Mouse (Mus musculus) left cerebral cortex, adult 11 months (tissue): ENCODE data around the gene Zbtb17.
A peak's percentile ranks its signal among the peaks of the same experiment; 100 is the strongest.

Source experiments
- DNase-seq: peaks from one replicate; pipeline ENCODE4 v3.0.0; 2022; ENCODE audit warnings: low spot score

The Zbtb17 gene

GRCm38 (mm10) chr4:141444451-141445327, at the start of gene Zbtb17:
Gene Zbtb17, plus strand, starts transcription at chr4:141444654.
- DNase-seq = peak; percentile 78

GRCm38 (mm10) chr4:141394751-141395150, 49.7 kb upstream of the Zbtb17 start:
- DNase-seq = no peak

GRCm38 (mm10) chr4:141397861-141398260, 46.6 kb upstream of the Zbtb17 start:
- no peak for DNase-seq

GRCm38 (mm10) chr4:141398545-141398944, 45.9 kb upstream of the Zbtb17 start, which contains the start of gene Clcnka:
Gene Clcnka, minus strand, starts transcription at chr4:141398724.
- DNase-seq = no peak

GRCm38 (mm10) chr4:141400171-141400570, 44.3 kb upstream of the Zbtb17 start:
- DNase-seq = no peak

GRCm38 (mm10) chr4:141404518-141405313, 39.7 kb upstream of the Zbtb17 start:
- peak; percentile 81 for DNase-seq

GRCm38 (mm10) chr4:141405314-141405622, 39.2 kb upstream of the Zbtb17 start:
- DNase-seq = no peak

GRCm38 (mm10) chr4:141406516-141407299, 37.7 kb upstream of the Zbtb17 start:
- no peak for DNase-seq

- no peak for DNase-seq
Observed at GRCm38 (mm10) chr4:141408577-141408976, 35.9 kb upstream of the Zbtb17 start.

GRCm38 (mm10) chr4:141411430-141411992, 32.9 kb upstream of the Zbtb17 start:
- no peak for DNase-seq

GRCm38 (mm10) chr4:141415924-141416323, 28.5 kb upstream of the Zbtb17 start, which contains the start of gene Clcnkb:
Gene Clcnkb, minus strand, starts transcription at chr4:141416014.
- DNase-seq = no peak

- no peak for DNase-seq
Observed at GRCm38 (mm10) chr4:141419398-141420191, 24.9 kb upstream of the Zbtb17 start.

- DNase-seq = no peak
Observed at GRCm38 (mm10) chr4:141420192-141420829, 24.1 kb upstream of the Zbtb17 start, which contains the start of gene Hspb7. Gene Hspb7, plus strand, starts transcription at chr4:141420779.

GRCm38 (mm10) chr4:141420886-141421285, 23.6 kb upstream of the Zbtb17 start:
- DNase-seq = no peak

- DNase-seq = no peak
Observed at GRCm38 (mm10) chr4:141421423-141421822, 23.0 kb upstream of the Zbtb17 start.

- DNase-seq = no peak
Observed at GRCm38 (mm10) chr4:141422841-141423240, 21.6 kb upstream of the Zbtb17 start.

- DNase-seq = no peak
Observed at GRCm38 (mm10) chr4:141423288-141423687, 21.2 kb upstream of the Zbtb17 start.

GRCm38 (mm10) chr4:141423691-141424431, 20.6 kb upstream of the Zbtb17 start:
- no peak for DNase-seq
